Mouse (Mus musculus) intestine, embryonic 15.5 days (tissue): ENCODE measurements around the gene Vil1. TPM values are rescaled to one million over a fixed set of nuclear protein-coding genes. Genes with fewer than 3 reads are reported as not detected.
"Not testable (repeated sequence)": the region's sequence is repeated elsewhere in the genome, so short reads cannot be mapped to it uniquely, and the experiment has no call there.

ENCODE experiments used
- ATAC-seq: fragments of 200-750 bp; cut with Nextera tagmentation; 2 replicates; pipeline ENCODE4 v1.8.0; 2017; ENCODE audit warnings: moderate TSS enrichment, moderate library complexity
- H3K27ac ChIP-seq: fragments of 300-500 bp; sonication (generic); 2 replicates; pipeline ENCODE4 v1.5.1; 2015; ENCODE audit warnings: mild to moderate bottlenecking, inconsistent platforms
- H3K27me3 ChIP-seq: fragments of 300-500 bp; sonication (generic); replicated peaks from 2 replicates; pipeline ENCODE4 v1.6.1; 2015; ENCODE audit warnings: inconsistent platforms
- H3K36me3 ChIP-seq: fragments of 300-500 bp; sonication (generic); 2 replicates; pipeline ENCODE4 v1.6.1; 2015; ENCODE audit warnings: inconsistent platforms
- H3K4me1 ChIP-seq: fragments of 300-500 bp; sonication (generic); replicated peaks from 2 replicates; pipeline ENCODE4 v1.6.1; 2015; ENCODE audit warnings: inconsistent platforms
- H3K4me2 ChIP-seq: fragments of 300-500 bp; sonication (generic); replicated peaks from 2 replicates; pipeline ENCODE4 v1.6.1; 2015; ENCODE audit warnings: mild to moderate bottlenecking, inconsistent platforms
- H3K4me3 ChIP-seq: fragments of 300-500 bp; sonication (generic); replicated peaks from 2 replicates; pipeline ENCODE4 v1.5.1; 2015; ENCODE audit warnings: inconsistent platforms
- H3K9ac ChIP-seq: fragments of 300-500 bp; sonication (generic); 2 replicates; pipeline ENCODE4 v1.6.1; 2015; ENCODE audit warnings: inconsistent platforms
- H3K9me3 ChIP-seq: fragments of 300-500 bp; sonication (generic); 2 replicates; pipeline ENCODE4 v1.6.1; 2016; ENCODE audit warnings: inconsistent platforms
- WGBS: fragments of 180-500 bp; shearing (Covaris S2); methylation state at CpG from one replicate; pipeline ENCODE4 v1.1.7; 2015; 5-methylcytosine and 5-hydroxymethylcytosine counted together
- polyA plus RNA-seq: library from polyadenylated mRNA; unstranded; fragments of >200 nt; fragmentation: Nextera tagmentation; extraction: Ambion mirVana; gene quantifications from 2 replicates; pipeline ENCODE4 v1.2.1, GENCODE M21; 2015

The Vil1 gene
- polyA plus RNA-seq, 1 experiment from 2014 or later, result 135 TPM

GRCm38 (mm10) chr1:74389831-74390286, 19.3 kb upstream of the Vil1 start:
- WGBS, result 6% methylated on average over 29 of the region's 29 CpGs

GRCm38 (mm10) chr1:74390287-74390906, 18.8 kb upstream of the Vil1 start:
- Histone ChIP-seq H3K4me1 (peaks cover 51% of the 10 kb centered on the region), H3K36me3 (peaks cover 13% of the 10 kb centered on the region; the same call in 1 of the 2 replicates), H3K27me3 (no peaks in the 10 kb centered on the region), H3K9ac (peak overlapping the region; percentile 42; the same call in 1 of the 2 replicates), H3K4me2 (peak overlapping the region; percentile 94), H3K9me3 (no peaks in the 10 kb centered on the region), H3K27ac (peak overlapping the region; percentile 99), H3K4me3 (peak overlapping the region; percentile 85)
- 3% methylated on average over 21 of the region's 21 CpGs for WGBS
- no peak for ATAC-seq

More at GRCm38 (mm10) chr1:74389831-74390286, 19.3 kb upstream of the Vil1 start:
- Histone ChIP-seq H3K4me1 (peaks cover 47% of the 10 kb centered on the region), H3K27ac (peak overlapping the region; percentile 99), H3K9ac (peak overlapping the region; percentile 42), H3K9me3 (no peaks in the 10 kb centered on the region), H3K4me3 (peak overlapping the region; percentile 85), H3K36me3 (peaks cover 8% of the 10 kb centered on the region; the same call in 1 of the 2 replicates), H3K4me2 (peak overlapping the region; percentile 94), H3K27me3 (no peaks in the 10 kb centered on the region)
- peak; percentile 29 for ATAC-seq

GRCm38 (mm10) chr1:74390924-74391748, 18.0 kb upstream of the Vil1 start, which contains the start of gene Ctdsp1:
Gene Ctdsp1, plus strand, starts transcription at chr1:74391509.
- peak; percentile 76 for ATAC-seq
- Histone ChIP-seq H3K27me3 (no peaks in the 10 kb centered on the region), H3K4me2 (peak within 1 kb of the TSS; percentile 94), H3K4me3 (peak within 1 kb of the TSS; percentile 85), H3K27ac (peak within 1 kb of the TSS; percentile 99), H3K36me3 (peaks cover 13% of the 10 kb centered on the region; the same call in 1 of the 2 replicates), H3K9ac (peak within 1 kb of the TSS; percentile 84), H3K9me3 (no peaks in the 10 kb centered on the region), H3K4me1 (peaks cover 51% of the 10 kb centered on the region)
- WGBS, result 3% methylated on average over 50 of the region's 51 CpGs

GRCm38 (mm10) chr1:74391844-74392441, 17.2 kb upstream of the Vil1 start:
- Histone ChIP-seq H3K4me1 (peaks cover 51% of the 10 kb centered on the region), H3K27ac (peak overlapping the region; percentile 99), H3K4me3 (peak overlapping the region; percentile 85), H3K4me2 (peak overlapping the region; percentile 94), H3K9me3 (no peaks in the 10 kb centered on the region), H3K27me3 (no peaks in the 10 kb centered on the region), H3K9ac (peak overlapping the region; percentile 84), H3K36me3 (peaks cover 13% of the 10 kb centered on the region; the same call in 1 of the 2 replicates)
- WGBS, result under 1% methylated on average over 58 of the region's 63 CpGs
- ATAC-seq, result peak; percentile 37

GRCm38 (mm10) chr1:74392446-74392994, 16.7 kb upstream of the Vil1 start:
- H3K27ac ChIP-seq, result peak overlapping the region; percentile 99
- H3K9me3 ChIP-seq, result no peaks in the 10 kb centered on the region
- peak; percentile 24 for ATAC-seq
- H3K36me3 ChIP-seq, result peaks cover 13% of the 10 kb centered on the region; the same call in 1 of the 2 replicates
- H3K4me2 ChIP-seq, result peak overlapping the region; percentile 94
- under 1% methylated on average over 16 of the region's 16 CpGs for WGBS
- peak overlapping the region; percentile 85 for H3K4me3 ChIP-seq
- H3K4me1 ChIP-seq, result peaks cover 47% of the 10 kb centered on the region
- no peaks in the 10 kb centered on the region for H3K27me3 ChIP-seq
- peak overlapping the region; percentile 84 for H3K9ac ChIP-seq

GRCm38 (mm10) chr1:74393010-74393409, 16.2 kb upstream of the Vil1 start:
- WGBS, result 36% methylated on average over 7 of the region's 7 CpGs

GRCm38 (mm10) chr1:74393697-74394096, 15.5 kb upstream of the Vil1 start:
- H3K4me1 ChIP-seq, result peaks cover 39% of the 10 kb centered on the region
- H3K27ac ChIP-seq, result peak overlapping the region; percentile 15; the same call in 1 of the 2 replicates
- H3K36me3 ChIP-seq, result peaks cover 13% of the 10 kb centered on the region; the same call in 1 of the 2 replicates
- ATAC-seq, result no peak
- peak overlapping the region; percentile 94 for H3K4me2 ChIP-seq
- H3K27me3 ChIP-seq, result no peaks in the 10 kb centered on the region
- H3K9ac ChIP-seq, result no peak overlapping the region
- H3K9me3 ChIP-seq, result no peaks in the 10 kb centered on the region
- WGBS, result 83% methylated on average over 9 of the region's 9 CpGs
- 0 out of 2 replicates have a peak overlapping the region, but pooled peaks have one; percentile 85 for H3K4me3 ChIP-seq

More at GRCm38 (mm10) chr1:74393010-74393409, 16.2 kb upstream of the Vil1 start:
- peak overlapping the region; percentile 99 for H3K27ac ChIP-seq
- H3K4me3 ChIP-seq, result peak overlapping the region; percentile 85
- H3K4me2 ChIP-seq, result peak overlapping the region; percentile 94
- ATAC-seq, result no peak
- no peaks in the 10 kb centered on the region for H3K27me3 ChIP-seq
- peaks cover 13% of the 10 kb centered on the region; the same call in 1 of the 2 replicates for H3K36me3 ChIP-seq
- no peaks in the 10 kb centered on the region for H3K9me3 ChIP-seq
- H3K4me1 ChIP-seq, result peaks cover 44% of the 10 kb centered on the region
- H3K9ac ChIP-seq, result peak overlapping the region; percentile 84

- Histone ChIP-seq H3K4me3 (no peak overlapping the region), H3K4me1 (peaks cover 36% of the 10 kb centered on the region), H3K9ac (no peak overlapping the region), H3K36me3 (peaks cover 13% of the 10 kb centered on the region; the same call in 1 of the 2 replicates), H3K4me2 (no peak overlapping the region), H3K9me3 (no peaks in the 10 kb centered on the region), H3K27ac (no peak overlapping the region), H3K27me3 (no peaks in the 10 kb centered on the region)
- ATAC-seq, result no peak
- WGBS, result 89% methylated on average over 9 of the region's 9 CpGs
These were observed 14.9 kb upstream of the Vil1 start for GRCm38 (mm10) chr1:74394311-74394710.

GRCm38 (mm10) chr1:74394858-74395257, 14.3 kb upstream of the Vil1 start:
- H3K9ac ChIP-seq, result no peak overlapping the region
- H3K36me3 ChIP-seq, result peaks cover 13% of the 10 kb centered on the region; the same call in 1 of the 2 replicates
- H3K27me3 ChIP-seq, result no peaks in the 10 kb centered on the region
- peaks cover 31% of the 10 kb centered on the region for H3K4me1 ChIP-seq
- no peak overlapping the region for H3K27ac ChIP-seq
- H3K9me3 ChIP-seq, result no peaks in the 10 kb centered on the region
- no peak overlapping the region for H3K4me3 ChIP-seq
- WGBS, result 89% methylated on average over 15 of the region's 15 CpGs
- no peak overlapping the region for H3K4me2 ChIP-seq
- ATAC-seq, result no peak

GRCm38 (mm10) chr1:74395290-74395689, 13.9 kb upstream of the Vil1 start:
- Histone ChIP-seq H3K4me2 (no peak overlapping the region), H3K27ac (no peak overlapping the region), H3K27me3 (no peaks in the 10 kb centered on the region), H3K4me1 (peaks cover 28% of the 10 kb centered on the region), H3K36me3 (peaks cover 13% of the 10 kb centered on the region; the same call in 1 of the 2 replicates), H3K9ac (no peak overlapping the region), H3K9me3 (no peaks in the 10 kb centered on the region), H3K4me3 (no peak overlapping the region)
- 88% methylated on average over 13 of the region's 13 CpGs for WGBS
- ATAC-seq, result no peak

- Histone ChIP-seq H3K36me3 (peaks cover 13% of the 10 kb centered on the region; the same call in 1 of the 2 replicates), H3K4me2 (peak overlapping the region; percentile 88), H3K27ac (peak overlapping the region; percentile 93), H3K4me1 (peaks cover 20% of the 10 kb centered on the region), H3K4me3 (peak overlapping the region; percentile 40)
- H3K9me3 ChIP-seq, H3K27me3 ChIP-seq, ATAC-seq, H3K9ac ChIP-seq: not testable (repeated sequence)
- WGBS, result 9% methylated on average over 12 of the region's 12 CpGs
These were observed 12.5 kb upstream of the Vil1 start for GRCm38 (mm10) chr1:74396456-74397222.
